Mouse (Mus musculus): ENCODE measurements around the gene Gabarapl2. TPM values are rescaled to one million over a fixed set of nuclear protein-coding genes. Genes with fewer than 3 reads are reported as not detected.

Gene Gabarapl2
- total and polyA plus RNA-seq, 2 experiments from 2014 or later: 76.3 to 212 TPM

DNA sequence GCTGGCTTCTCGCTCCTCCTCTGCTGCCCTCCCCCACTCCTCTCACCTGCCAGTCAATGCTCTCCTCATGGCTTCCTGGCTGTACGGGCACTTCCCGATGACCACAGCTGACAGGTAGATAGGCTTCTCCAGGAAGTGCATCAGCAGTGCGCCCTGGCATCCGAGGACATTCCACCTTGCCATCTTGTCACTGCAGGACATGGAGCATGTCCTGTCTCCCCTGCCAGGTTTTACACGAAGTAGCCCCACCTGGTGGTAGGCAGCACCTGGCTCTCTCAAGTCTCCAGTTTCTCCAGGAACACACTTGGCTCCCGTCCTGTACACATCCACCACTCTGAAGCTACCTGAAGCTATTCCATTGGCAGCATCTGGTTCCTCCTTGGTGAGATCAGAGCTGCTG is 41.6 kb downstream of the Gabarapl2 start:
- Histone ChIP-seq H3K4me3 (ENCODE audit: low read depth, low read length) (no peak overlapping the region), H3K4me1 (ENCODE audit: control insufficient read depth, insufficient read depth) (no peaks in the 10 kb centered on the region), H3K27ac (ENCODE audit: low read depth) (no peak overlapping the region), H3K27me3 (ENCODE audit: control insufficient read depth, insufficient read depth, low read length) (no peaks in the 10 kb centered on the region), H3K36me3 (replicated peaks; ENCODE audit: control insufficient read depth, insufficient read depth, low read length) (peaks cover 31% of the 10 kb centered on the region), H3K4me2 (ENCODE audit: low read depth, low read length) (no peak overlapping the region), H3K9ac (replicated peaks; ENCODE audit: low read depth, low read length) (no peak overlapping the region), H3K9me3 (replicated peaks; ENCODE audit: control insufficient read depth, low read length) (no peaks in the 10 kb centered on the region)
- no peak for ATAC-seq (ENCODE audit: insufficient read depth, low read depth)
- TF ChIP-seq CTCF (IDR thresholded peaks at IDR 0.05; ENCODE audit: low read depth) (no peak), EP300 (IDR thresholded peaks at IDR 0.05; ENCODE audit: low read depth) (no peak)
- no peak for DNase-seq (ENCODE audit: low spot score)
- WGBS: 62% methylated on average over 7 of the region's 7 CpGs

DNA sequence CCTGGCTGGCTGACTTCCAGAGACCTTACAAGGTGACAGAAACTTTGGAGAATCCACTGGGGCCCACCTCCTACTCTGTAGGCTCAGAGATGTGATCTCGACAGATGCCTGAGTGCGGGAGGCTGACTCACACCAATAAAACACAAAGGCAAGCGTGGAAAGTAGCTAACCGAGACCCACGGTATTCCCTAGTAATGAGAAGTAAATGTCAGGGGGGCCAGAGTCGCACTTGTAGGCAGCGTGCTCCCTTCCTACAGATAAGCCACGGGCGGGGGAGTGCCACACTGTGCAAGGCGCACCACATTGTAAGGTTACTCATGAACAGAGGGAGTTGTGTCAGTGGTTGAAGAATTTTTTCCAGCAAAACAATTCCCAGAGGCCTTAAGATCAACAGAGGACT is 44.0 kb downstream of the Gabarapl2 start:
- H3K4me3 ChIP-seq (ENCODE audit: low read depth, low read length): no peak overlapping the region
- H3K9ac ChIP-seq (replicated peaks; ENCODE audit: low read depth, low read length): no peak overlapping the region
- H3K27ac ChIP-seq (ENCODE audit: low read depth): no peak overlapping the region
- H3K4me1 ChIP-seq (ENCODE audit: control insufficient read depth, insufficient read depth): no peaks in the 10 kb centered on the region
- H3K27me3 ChIP-seq (ENCODE audit: control insufficient read depth, insufficient read depth, low read length): no peaks in the 10 kb centered on the region
- H3K9me3 ChIP-seq (replicated peaks; ENCODE audit: control insufficient read depth, low read length): no peaks in the 10 kb centered on the region
- ATAC-seq (ENCODE audit: insufficient read depth, low read depth): no peak
- TF ChIP-seq EP300 (IDR thresholded peaks at IDR 0.05; ENCODE audit: low read depth) (no peak), CTCF (IDR thresholded peaks at IDR 0.05; ENCODE audit: low read depth) (no peak)
- peaks cover 47% of the 10 kb centered on the region for H3K36me3 ChIP-seq (replicated peaks; ENCODE audit: control insufficient read depth, insufficient read depth, low read length)
- no peak overlapping the region for H3K4me2 ChIP-seq (ENCODE audit: low read depth, low read length)
- DNase-seq (ENCODE audit: low spot score): no peak
- WGBS: 30% methylated on average over 10 of the region's 10 CpGs

- H3K27me3 ChIP-seq (ENCODE audit: control insufficient read depth, insufficient read depth, low read length): no peaks in the 10 kb centered on the region
- peaks cover 45% of the 10 kb centered on the region for H3K36me3 ChIP-seq (replicated peaks; ENCODE audit: control insufficient read depth, insufficient read depth, low read length)
- H3K4me1 ChIP-seq (ENCODE audit: control insufficient read depth, insufficient read depth): no peaks in the 10 kb centered on the region
- no peak overlapping the region for H3K4me2 ChIP-seq (ENCODE audit: low read depth, low read length)
- DNase-seq (ENCODE audit: low spot score): peak; percentile 58
- no peak for ATAC-seq (ENCODE audit: insufficient read depth, low read depth)
- H3K27ac ChIP-seq (ENCODE audit: low read depth): no peak overlapping the region
- 15% methylated on average over 7 of the region's 7 CpGs for WGBS
- no peak overlapping the region for H3K4me3 ChIP-seq (ENCODE audit: low read depth, low read length)
- H3K9ac ChIP-seq (replicated peaks; ENCODE audit: low read depth, low read length): no peak overlapping the region
- TF ChIP-seq CTCF (IDR thresholded peaks at IDR 0.05; ENCODE audit: low read depth) (peak; percentile 88), EP300 (IDR thresholded peaks at IDR 0.05; ENCODE audit: low read depth) (no peak)
- no peaks in the 10 kb centered on the region for H3K9me3 ChIP-seq (replicated peaks; ENCODE audit: control insufficient read depth, low read length)
Measured at GRCm38 (mm10) chr8:111989911-111990310, 49.4 kb downstream of the Gabarapl2 start.

DNA sequence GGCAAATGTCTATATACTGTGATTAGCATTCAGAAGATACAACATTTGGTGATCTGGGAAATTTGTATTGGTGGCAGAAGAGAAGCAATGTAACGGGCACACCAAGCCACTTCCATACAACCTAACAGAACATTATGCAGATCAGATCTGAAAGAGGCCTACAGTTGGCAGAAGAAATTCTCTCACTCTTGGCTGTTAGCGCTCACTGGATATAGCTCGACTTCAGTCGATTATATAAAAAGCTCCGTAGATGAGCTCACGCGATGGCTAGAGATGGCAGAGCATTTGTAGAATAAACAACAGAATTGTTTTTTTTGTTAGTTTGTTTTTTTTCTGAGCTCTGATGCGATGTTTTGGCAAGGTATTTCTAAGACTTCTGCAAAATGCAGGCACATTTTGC is 50.8 kb downstream of the Gabarapl2 start:
- H3K27ac ChIP-seq (ENCODE audit: low read depth): no peak overlapping the region
- 53% methylated on average over 8 of the region's 8 CpGs for WGBS
- H3K4me1 ChIP-seq (ENCODE audit: control insufficient read depth, insufficient read depth): no peaks in the 10 kb centered on the region
- ATAC-seq (ENCODE audit: insufficient read depth, low read depth) (no peak), DNase-seq (ENCODE audit: low spot score) (no peak)
- peak overlapping the region; percentile 80 for H3K4me3 ChIP-seq (ENCODE audit: low read depth, low read length)
- peak overlapping the region; percentile 94 for H3K4me2 ChIP-seq (ENCODE audit: low read depth, low read length)
- H3K36me3 ChIP-seq (replicated peaks; ENCODE audit: control insufficient read depth, insufficient read depth, low read length): peaks cover 54% of the 10 kb centered on the region
- H3K9me3 ChIP-seq (replicated peaks; ENCODE audit: control insufficient read depth, low read length): no peaks in the 10 kb centered on the region
- H3K27me3 ChIP-seq (ENCODE audit: control insufficient read depth, insufficient read depth, low read length): no peaks in the 10 kb centered on the region
- TF ChIP-seq EP300 (IDR thresholded peaks at IDR 0.05; ENCODE audit: low read depth) (no peak), CTCF (IDR thresholded peaks at IDR 0.05; ENCODE audit: low read depth) (no peak)
- H3K9ac ChIP-seq (replicated peaks; ENCODE audit: low read depth, low read length): peak overlapping the region; percentile 66; the same call in 1 of the 2 replicates

DNA sequence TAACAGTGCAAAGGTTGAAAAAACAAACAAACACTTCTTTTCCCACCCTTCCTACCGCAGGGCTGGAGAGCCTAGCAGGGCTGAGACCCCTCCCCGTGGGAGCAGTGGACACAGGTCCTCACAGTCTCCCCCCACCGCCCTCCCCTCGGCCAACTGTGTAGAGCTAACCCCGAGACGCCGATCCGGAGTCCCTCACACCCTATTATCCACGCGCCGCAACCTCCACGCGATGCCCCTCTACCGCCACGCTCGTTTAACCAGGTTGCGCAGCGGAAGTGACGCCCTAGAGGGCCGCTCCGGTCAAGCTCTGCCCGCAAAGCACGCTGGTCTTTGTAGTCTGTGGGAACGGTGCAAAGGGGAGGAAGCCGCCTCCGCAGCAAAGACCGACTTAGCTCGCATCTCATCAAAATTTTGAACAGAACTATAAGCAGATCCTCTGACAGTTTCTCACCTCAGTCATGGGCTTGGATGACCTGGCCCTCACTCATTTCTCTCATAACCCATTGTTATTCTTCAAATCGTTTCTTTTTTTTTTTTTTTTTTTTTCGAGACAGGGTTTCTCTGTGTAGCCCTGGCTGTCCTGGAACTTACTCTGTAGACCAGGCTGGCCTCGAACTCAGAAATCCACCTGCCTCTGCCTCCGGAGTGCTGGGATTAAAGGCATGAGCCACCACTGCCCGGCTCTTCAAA is 51.7 kb downstream of the Gabarapl2 start, which contains the start of gene Adat1:
Gene Adat1 (minus strand): TSS at position 290 of the 690 bp plus-strand sequence.
- Histone ChIP-seq H3K9me3 (replicated peaks; ENCODE audit: control insufficient read depth, low read length) (no peaks in the 10 kb centered on the region), H3K4me3 (ENCODE audit: low read depth, low read length) (peak within 1 kb of the TSS; percentile 80), H3K9ac (replicated peaks; ENCODE audit: low read depth, low read length) (peak within 1 kb of the TSS; percentile 66), H3K36me3 (replicated peaks; ENCODE audit: control insufficient read depth, insufficient read depth, low read length) (peaks cover 58% of the 10 kb centered on the region), H3K27me3 (ENCODE audit: control insufficient read depth, insufficient read depth, low read length) (no peaks in the 10 kb centered on the region), H3K27ac (ENCODE audit: low read depth) (no peak within 1 kb of the TSS), H3K4me1 (ENCODE audit: control insufficient read depth, insufficient read depth) (no peaks in the 10 kb centered on the region), H3K4me2 (ENCODE audit: low read depth, low read length) (peak within 1 kb of the TSS; percentile 94)
- ATAC-seq (ENCODE audit: insufficient read depth, low read depth) (peak; percentile 95), DNase-seq (ENCODE audit: low spot score) (peak; percentile 88)
- WGBS: 3% methylated on average over 32 of the region's 33 CpGs
- TF ChIP-seq CTCF (IDR thresholded peaks at IDR 0.05; ENCODE audit: low read depth) (peak; percentile 23; the same call in 1 of the 2 replicates), EP300 (IDR thresholded peaks at IDR 0.05; ENCODE audit: low read depth) (no peak)

GRCm38 (mm10) chr8:111992703-111993039 is 52.2 kb downstream of the Gabarapl2 start:
- H3K36me3 ChIP-seq (replicated peaks; ENCODE audit: control insufficient read depth, insufficient read depth, low read length): peaks cover 62% of the 10 kb centered on the region
- no peak overlapping the region for H3K9ac ChIP-seq (replicated peaks; ENCODE audit: low read depth, low read length)
- no peak for TF ChIP-seq EP300 (IDR thresholded peaks at IDR 0.05; ENCODE audit: low read depth)
- no peak for TF ChIP-seq CTCF (IDR thresholded peaks at IDR 0.05; ENCODE audit: low read depth)
- no peaks in the 10 kb centered on the region for H3K9me3 ChIP-seq (replicated peaks; ENCODE audit: control insufficient read depth, low read length)
- no peak overlapping the region for H3K4me2 ChIP-seq (ENCODE audit: low read depth, low read length)
- H3K4me3 ChIP-seq (ENCODE audit: low read depth, low read length): no peak overlapping the region
- no peaks in the 10 kb centered on the region for H3K27me3 ChIP-seq (ENCODE audit: control insufficient read depth, insufficient read depth, low read length)
- WGBS: 71% methylated on average over 3 of the region's 3 CpGs
- DNase-seq (ENCODE audit: low spot score): no peak
- no peak overlapping the region for H3K27ac ChIP-seq (ENCODE audit: low read depth)
- no peaks in the 10 kb centered on the region for H3K4me1 ChIP-seq (ENCODE audit: control insufficient read depth, insufficient read depth)
- no peak for ATAC-seq (ENCODE audit: insufficient read depth, low read depth)

Other genes with a start within 250 kb of the Gabarapl2 start
- 0.62 and 3.4 TPM in 2 replicates for gene Ctrb1, start 249.7 kb upstream of the Gabarapl2 start, total RNA-seq (2014; rRNA removed; ENCODE audit: low replicate concordance)
- not detected in 2 replicates for gene Ctrb1, start 249.7 kb upstream of the Gabarapl2 start, polyA plus RNA-seq (2015; fragmentation: Nextera tagmentation; extraction: Ambion mirVana)
- gene Bcar1, start 196.9 kb upstream of the Gabarapl2 start, total RNA-seq (2014; rRNA removed; ENCODE audit: low replicate concordance): 53.2 and 81.5 TPM in 2 replicates
- 25.6 and 27.9 TPM in 2 replicates for gene Bcar1, start 196.9 kb upstream of the Gabarapl2 start, polyA plus RNA-seq (2015; fragmentation: Nextera tagmentation; extraction: Ambion mirVana)
- gene Cfdp1, start 86.4 kb upstream of the Gabarapl2 start, total RNA-seq (2014; rRNA removed; ENCODE audit: low replicate concordance): 16.1 and 20.4 TPM in 2 replicates
- gene Cfdp1, start 86.4 kb upstream of the Gabarapl2 start, polyA plus RNA-seq (2015; fragmentation: Nextera tagmentation; extraction: Ambion mirVana): 85.4 and 86.2 TPM in 2 replicates
- 3.3 and 3.9 TPM in 2 replicates for gene Tmem170, start 64.0 kb upstream of the Gabarapl2 start, total RNA-seq (2014; rRNA removed; ENCODE audit: low replicate concordance)
- 2.5 and 3.5 TPM in 2 replicates for gene Tmem170, start 64.0 kb upstream of the Gabarapl2 start, polyA plus RNA-seq (2015; fragmentation: Nextera tagmentation; extraction: Ambion mirVana)
- not detected in 2 replicates for gene Chst5, start 30.3 kb upstream of the Gabarapl2 start, total RNA-seq (2014; rRNA removed; ENCODE audit: low replicate concordance)
- not detected in 2 replicates for gene Chst5, start 30.3 kb upstream of the Gabarapl2 start, polyA plus RNA-seq (2015; fragmentation: Nextera tagmentation; extraction: Ambion mirVana)
- gene Tmem231, start 6.8 kb upstream of the Gabarapl2 start, total RNA-seq (2014; rRNA removed; ENCODE audit: low replicate concordance): 1.2 and 3.3 TPM in 2 replicates
- gene Tmem231, start 6.8 kb upstream of the Gabarapl2 start, polyA plus RNA-seq (2015; fragmentation: Nextera tagmentation; extraction: Ambion mirVana): 1.6 TPM in 2 replicates
- 0.46 and 2.4 TPM in 2 replicates for gene Adat1, start 51.6 kb downstream of the Gabarapl2 start, total RNA-seq (2014; rRNA removed; ENCODE audit: low replicate concordance)
- 2.0 and 2.2 TPM in 2 replicates for gene Adat1, start 51.6 kb downstream of the Gabarapl2 start, polyA plus RNA-seq (2015; fragmentation: Nextera tagmentation; extraction: Ambion mirVana)
- gene Kars, start 70.6 kb downstream of the Gabarapl2 start, total RNA-seq (2014; rRNA removed; ENCODE audit: low replicate concordance): 73.7 and 73.8 TPM in 2 replicates
- gene Kars, start 70.6 kb downstream of the Gabarapl2 start, polyA plus RNA-seq (2015; fragmentation: Nextera tagmentation; extraction: Ambion mirVana): 104 and 108 TPM in 2 replicates
- 11.2 and 15.8 TPM in 2 replicates for gene Terf2ip, start 70.7 kb downstream of the Gabarapl2 start, total RNA-seq (2014; rRNA removed; ENCODE audit: low replicate concordance)
- gene Terf2ip, start 70.7 kb downstream of the Gabarapl2 start, polyA plus RNA-seq (2015; fragmentation: Nextera tagmentation; extraction: Ambion mirVana): 13.0 and 14.2 TPM in 2 replicates
- gene Gm6793, start 74.3 kb downstream of the Gabarapl2 start, total RNA-seq (2014; rRNA removed; ENCODE audit: low replicate concordance): not detected in 2 replicates
- 0.14 and 0.45 TPM in 2 replicates for gene Gm6793, start 74.3 kb downstream of the Gabarapl2 start, polyA plus RNA-seq (2015; fragmentation: Nextera tagmentation; extraction: Ambion mirVana)

Measured in heart, postnatal 0 days (tissue).